Mouse (Mus musculus) testis, adult 2 months (tissue): ENCODE results near the gene Uspl1.

Experiments used
- CTCF ChIP-seq: fragments of 200-500 bp; IDR thresholded peaks from 2 replicates; pipeline ENCODE4 v1.5.1; 2012; ENCODE audit warnings: low read depth, mild to moderate bottlenecking, inconsistent platforms, low read length, moderate library complexity; ENCODE audit not compliant: control insufficient read depth, insufficient read depth, insufficient replicate concordance
- POLR2A ChIP-seq: fragments of 200-500 bp; IDR thresholded peaks from 2 replicates; pipeline ENCODE4 v1.6.1; 2012; ENCODE audit warnings: low read depth, mild to moderate bottlenecking, inconsistent platforms, low read length, moderate library complexity; ENCODE audit not compliant: control insufficient read depth

DNA sequence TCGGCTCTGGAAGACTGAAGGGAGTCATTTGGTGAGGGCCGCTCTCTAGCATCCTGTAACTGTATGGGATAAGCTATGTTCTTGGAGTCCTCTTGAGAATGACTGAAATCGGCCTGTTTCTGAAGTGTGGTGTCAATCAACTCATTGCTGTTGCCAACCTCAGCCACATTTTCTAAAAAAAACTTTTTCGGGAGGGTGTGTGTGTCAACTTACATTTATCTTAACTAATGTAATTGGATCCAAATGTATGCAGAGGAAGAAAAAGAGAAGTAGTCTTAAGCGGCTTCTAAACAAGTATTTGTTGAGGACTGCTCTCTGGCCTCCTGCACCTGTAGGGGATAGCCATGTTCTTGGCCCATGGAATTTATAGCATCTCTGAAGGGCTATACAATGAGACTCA, 6.1 kb upstream of the Uspl1 start:
- TF ChIP-seq CTCF (no peak), POLR2A (no peak)
